Mouse (Mus musculus) hindbrain, embryonic 15.5 days (tissue): ENCODE results near the gene Txndc11. TPM values are rescaled to one million over a fixed set of nuclear protein-coding genes. Genes with fewer than 3 reads are reported as not detected.
A peak's percentile ranks its signal among the peaks of the same experiment; 100 is the strongest.

Experiments used
- ATAC-seq: fragments of 200-750 bp; cut with Nextera tagmentation; 2 replicates; pipeline ENCODE4 v1.8.0; 2017; ENCODE audit warnings: low read depth, moderate number of reproducible peaks, moderate TSS enrichment; ENCODE audit not compliant: low FRiP score
- H3K27ac ChIP-seq: fragments of 300-500 bp; sonication (generic); replicated peaks from 2 replicates; pipeline ENCODE4 v1.5.1; 2015; ENCODE audit warnings: mild to moderate bottlenecking, inconsistent platforms
- H3K27me3 ChIP-seq: fragments of 300-500 bp; sonication (generic); 2 replicates; pipeline ENCODE4 v1.6.1; 2015; ENCODE audit warnings: control low read depth, inconsistent platforms
- H3K36me3 ChIP-seq: fragments of 300-500 bp; sonication (generic); 2 replicates; pipeline ENCODE4 v1.6.1; 2015; ENCODE audit warnings: control low read depth, inconsistent platforms
- H3K4me1 ChIP-seq: fragments of 300-500 bp; sonication (generic); replicated peaks from 2 replicates; pipeline ENCODE4 v1.6.1; 2015; ENCODE audit warnings: control low read depth, inconsistent platforms
- H3K4me2 ChIP-seq: fragments of 300-500 bp; sonication (generic); 2 replicates; pipeline ENCODE4 v1.6.1; 2015; ENCODE audit warnings: moderate library complexity, mild to moderate bottlenecking, inconsistent platforms
- H3K4me3 ChIP-seq: fragments of 300-500 bp; sonication (generic); 2 replicates; pipeline ENCODE4 v1.5.1; 2015; ENCODE audit warnings: mild to moderate bottlenecking, inconsistent platforms
- H3K9ac ChIP-seq: fragments of 300-500 bp; sonication (generic); 2 replicates; pipeline ENCODE4 v1.6.1; 2015; ENCODE audit warnings: inconsistent platforms
- H3K9me3 ChIP-seq: fragments of 300-500 bp; sonication (generic); 2 replicates; pipeline ENCODE4 v1.6.1; 2016; ENCODE audit warnings: control low read depth, inconsistent platforms
- WGBS: fragments of 180-500 bp; shearing (Covaris S2); methylation state at CpG from one replicate; pipeline ENCODE4 v1.1.7; 2015; 5-methylcytosine and 5-hydroxymethylcytosine counted together
- polyA plus RNA-seq: library from polyadenylated mRNA; unstranded; fragments of >200 nt; fragmentation: Nextera tagmentation; extraction: Ambion mirVana; gene quantifications from 2 replicates; pipeline ENCODE4 v1.2.1, GENCODE M21; 2015

Gene Txndc11
- polyA plus RNA-seq, 1 experiment from 2014 or later, result 32.6 TPM

DNA sequence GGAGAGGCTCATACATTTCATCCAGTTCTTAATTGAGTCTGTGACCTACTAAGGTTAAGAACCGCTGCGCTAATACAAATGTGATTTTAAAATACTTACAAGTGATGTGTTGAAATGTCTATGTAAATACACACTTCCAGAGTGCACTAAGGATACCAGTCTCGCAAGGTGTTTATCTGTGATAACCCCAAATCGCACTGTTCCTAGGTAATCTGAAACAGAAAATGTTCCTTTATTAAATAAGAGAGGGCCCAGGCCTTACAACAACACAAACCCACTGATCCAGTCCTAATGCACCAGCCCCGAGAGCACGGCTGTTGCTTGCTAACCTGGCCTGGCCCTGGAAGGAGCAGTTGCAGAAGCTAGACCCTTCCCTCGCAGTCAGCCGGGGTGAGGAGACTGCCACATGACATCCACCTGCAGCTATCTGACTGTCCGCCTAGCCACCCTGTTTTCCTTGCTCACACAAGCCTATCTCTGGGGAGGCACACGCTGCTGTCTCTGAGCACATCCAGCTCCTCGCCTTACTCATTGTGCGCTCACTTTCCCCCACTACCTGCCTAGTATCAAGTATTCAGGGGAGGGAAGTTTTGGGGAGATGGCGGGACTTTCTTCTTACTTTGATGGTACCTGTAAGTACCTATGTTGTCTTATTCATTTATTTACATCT is 40.6 kb downstream of the Txndc11 start:
- Histone ChIP-seq H3K27ac (no peak overlapping the region), H3K9ac (no peak overlapping the region), H3K36me3 (peaks cover 12% of the 10 kb centered on the region), H3K4me3 (no peak overlapping the region), H3K27me3 (no peaks in the 10 kb centered on the region), H3K9me3 (no peaks in the 10 kb centered on the region), H3K4me1 (no peaks in the 10 kb centered on the region), H3K4me2 (no peak overlapping the region)
- ATAC-seq, result no peak
- 93% methylated on average over 13 of the region's 13 CpGs for WGBS

GRCm38 (mm10) chr16:11092523-11092922 is 41.9 kb downstream of the Txndc11 start:
- Histone ChIP-seq H3K36me3 (peaks cover 24% of the 10 kb centered on the region), H3K9ac (no peak overlapping the region), H3K4me2 (no peak overlapping the region), H3K27me3 (no peaks in the 10 kb centered on the region), H3K9me3 (no peaks in the 10 kb centered on the region), H3K27ac (no peak overlapping the region), H3K4me3 (no peak overlapping the region), H3K4me1 (peaks cover 9% of the 10 kb centered on the region)
- ATAC-seq, result no peak
- 80% methylated on average over 3 of the region's 3 CpGs for WGBS

GRCm38 (mm10) chr16:11092061-11092460 is 42.4 kb downstream of the Txndc11 start:
- Histone ChIP-seq H3K36me3 (peaks cover 29% of the 10 kb centered on the region), H3K9me3 (no peaks in the 10 kb centered on the region), H3K4me2 (no peak overlapping the region), H3K4me3 (no peak overlapping the region), H3K27ac (no peak overlapping the region), H3K4me1 (peaks cover 13% of the 10 kb centered on the region), H3K9ac (no peak overlapping the region), H3K27me3 (no peaks in the 10 kb centered on the region)
- ATAC-seq, result no peak
- 72% methylated on average over 4 of the region's 4 CpGs for WGBS

GRCm38 (mm10) chr16:11090836-11091570 is 43.4 kb downstream of the Txndc11 start:
- peaks cover 19% of the 10 kb centered on the region for H3K4me1 ChIP-seq
- no peaks in the 10 kb centered on the region for H3K9me3 ChIP-seq
- no peak overlapping the region for H3K27ac ChIP-seq
- H3K4me2 ChIP-seq, result no peak overlapping the region
- H3K36me3 ChIP-seq, result peaks cover 30% of the 10 kb centered on the region
- no peak overlapping the region for H3K4me3 ChIP-seq
- ATAC-seq, result no peak
- H3K27me3 ChIP-seq, result no peaks in the 10 kb centered on the region
- 84% methylated on average over 10 of the region's 10 CpGs for WGBS
- H3K9ac ChIP-seq, result no peak overlapping the region

GRCm38 (mm10) chr16:11086856-11087588 is 47.4 kb downstream of the Txndc11 start:
- no peaks in the 10 kb centered on the region for H3K27me3 ChIP-seq
- 35% methylated on average over 5 of the region's 5 CpGs for WGBS
- no peaks in the 10 kb centered on the region for H3K9me3 ChIP-seq

GRCm38 (mm10) chr16:11086299-11086698 is 48.2 kb downstream of the Txndc11 start:
- no peak overlapping the region for H3K4me3 ChIP-seq
- ATAC-seq, result no peak
- 95% methylated on average over 3 of the region's 3 CpGs for WGBS
- no peak overlapping the region for H3K9ac ChIP-seq
- H3K36me3 ChIP-seq, result peaks cover 50% of the 10 kb centered on the region
- no peaks in the 10 kb centered on the region for H3K27me3 ChIP-seq
- H3K9me3 ChIP-seq, result no peaks in the 10 kb centered on the region
- H3K4me1 ChIP-seq, result peaks cover 19% of the 10 kb centered on the region
- H3K4me2 ChIP-seq, result no peak overlapping the region
- no peak overlapping the region for H3K27ac ChIP-seq

More at GRCm38 (mm10) chr16:11086856-11087588, 47.4 kb downstream of the Txndc11 start:
- Histone ChIP-seq H3K4me3 (no peak overlapping the region), H3K4me1 (peaks cover 19% of the 10 kb centered on the region), H3K4me2 (no peak overlapping the region), H3K36me3 (peaks cover 50% of the 10 kb centered on the region), H3K9ac (no peak overlapping the region), H3K27ac (peak overlapping the region; percentile 74)
- ATAC-seq, result peak; percentile 79

DNA sequence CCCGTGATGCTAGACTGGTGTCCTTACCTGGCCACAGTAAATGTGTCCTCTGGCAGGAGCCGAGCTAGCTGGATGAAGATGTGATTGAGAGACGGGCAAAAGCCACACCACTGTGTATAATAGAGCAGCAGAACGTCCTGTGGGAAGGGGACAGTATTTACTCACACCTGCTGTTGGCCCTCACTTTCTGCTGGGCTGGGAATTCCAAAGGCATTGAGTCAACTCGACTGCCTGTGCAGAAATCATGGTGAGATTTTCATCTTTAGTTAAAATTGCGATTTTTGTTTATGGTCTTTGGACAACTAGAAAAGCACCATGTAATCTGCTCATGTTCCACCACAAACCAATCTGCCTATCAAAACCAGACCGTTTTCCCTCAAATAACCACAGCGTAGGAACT is 50.3 kb downstream of the Txndc11 start:
- H3K4me2 ChIP-seq, result no peak overlapping the region
- no peaks in the 10 kb centered on the region for H3K27me3 ChIP-seq
- no peak overlapping the region for H3K27ac ChIP-seq
- H3K36me3 ChIP-seq, result peaks cover 48% of the 10 kb centered on the region
- H3K9me3 ChIP-seq, result no peaks in the 10 kb centered on the region
- 94% methylated on average over 8 of the region's 8 CpGs for WGBS
- H3K9ac ChIP-seq, result no peak overlapping the region
- H3K4me3 ChIP-seq, result no peak overlapping the region
- no peak for ATAC-seq
- H3K4me1 ChIP-seq, result peaks cover 19% of the 10 kb centered on the region

DNA sequence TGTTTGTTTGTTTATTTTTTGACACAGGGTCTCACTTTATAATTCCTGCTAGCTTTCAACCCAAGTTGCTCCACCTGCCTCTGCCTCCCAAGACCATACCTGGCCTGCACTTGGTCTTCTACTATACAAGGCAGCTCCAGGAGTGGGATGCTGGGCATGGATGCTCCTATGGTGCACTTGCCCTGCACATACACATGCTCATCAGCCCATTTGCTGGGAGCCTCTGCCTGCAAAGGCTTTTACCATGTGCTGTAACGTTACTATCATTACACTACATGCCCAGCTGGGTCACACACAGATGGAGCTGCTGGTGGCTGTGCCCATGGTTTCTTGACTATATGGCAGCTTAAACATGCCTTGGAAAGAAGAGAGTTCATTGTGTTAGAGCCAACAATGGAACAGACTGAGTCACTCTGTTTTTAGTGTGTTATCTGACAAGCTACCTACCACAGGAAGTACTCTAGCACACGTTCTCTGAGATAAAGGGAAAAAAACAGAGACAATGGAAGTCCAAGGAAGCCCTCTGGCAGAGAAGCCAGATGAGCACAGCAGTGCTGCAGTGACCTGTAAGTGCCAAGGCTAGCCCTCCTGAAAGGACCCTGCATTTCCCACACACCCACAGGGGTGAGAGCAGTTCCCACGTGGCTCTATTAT is 56.1 kb downstream of the Txndc11 start:
- Histone ChIP-seq H3K36me3 (peaks cover 44% of the 10 kb centered on the region), H3K27me3 (no peaks in the 10 kb centered on the region), H3K4me3 (no peak overlapping the region), H3K27ac (no peak overlapping the region), H3K9ac (no peak overlapping the region), H3K9me3 (no peaks in the 10 kb centered on the region), H3K4me1 (peaks cover 15% of the 10 kb centered on the region), H3K4me2 (no peak overlapping the region)
- WGBS, result 77% methylated on average over 3 of the region's 3 CpGs
- ATAC-seq, result no peak

GRCm38 (mm10) chr16:11077601-11078201 is 56.7 kb downstream of the Txndc11 start:
- Histone ChIP-seq H3K4me2 (no peak overlapping the region), H3K36me3 (peaks cover 43% of the 10 kb centered on the region)
- WGBS, result 90% methylated on average over 9 of the region's 9 CpGs

DNA sequence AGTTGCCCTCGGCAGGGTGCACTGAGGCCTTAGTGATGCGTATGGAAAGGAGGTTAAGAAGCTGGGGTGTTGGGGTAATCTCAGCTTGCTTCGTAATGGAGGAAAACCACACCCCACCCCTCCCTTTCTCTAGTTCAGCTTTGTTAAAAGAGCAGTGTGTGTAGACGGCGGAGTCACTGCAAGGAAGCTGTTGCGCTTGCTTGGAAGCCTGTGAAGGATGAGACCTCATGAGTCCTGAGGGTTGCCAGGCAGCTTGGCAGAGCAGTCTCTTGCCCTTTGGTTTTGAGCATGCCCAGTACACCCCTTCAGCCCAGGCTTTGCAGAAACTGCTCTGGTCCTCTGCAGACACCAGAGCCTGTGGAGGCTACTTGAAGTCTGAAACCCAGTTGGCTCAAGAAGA is 61.4 kb downstream of the Txndc11 start:
- WGBS, result 62% methylated on average over 6 of the region's 6 CpGs

More at GRCm38 (mm10) chr16:11077601-11078201, 56.7 kb downstream of the Txndc11 start:
- Histone ChIP-seq H3K27ac (no peak overlapping the region), H3K27me3 (no peaks in the 10 kb centered on the region), H3K9me3 (no peaks in the 10 kb centered on the region), H3K4me1 (peaks cover 21% of the 10 kb centered on the region), H3K4me3 (no peak overlapping the region), H3K9ac (no peak overlapping the region)
- no peak for ATAC-seq

DNA sequence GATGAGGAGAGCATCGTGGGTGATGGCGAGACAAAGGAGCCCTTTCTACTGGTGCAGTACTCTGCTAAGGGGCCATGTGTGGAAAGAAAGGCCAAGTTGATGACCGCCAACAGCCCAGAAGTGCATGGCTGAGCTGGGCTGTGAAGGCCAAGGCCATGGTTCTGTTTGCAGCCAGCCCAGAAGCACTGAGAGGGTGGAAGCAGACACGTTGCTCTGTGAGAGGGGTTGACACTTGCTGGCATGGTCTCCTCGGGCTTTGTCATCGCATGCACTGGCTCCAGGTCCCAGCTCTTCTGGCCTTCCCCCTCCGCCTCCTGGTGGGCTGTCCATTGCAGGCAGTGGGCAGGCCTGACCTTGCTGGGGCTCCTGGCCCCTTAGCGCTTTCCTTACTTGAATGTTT is 62.0 kb downstream of the Txndc11 start:
- H3K4me3 ChIP-seq, result no peak overlapping the region
- WGBS, result 73% methylated on average over 8 of the region's 8 CpGs
- no peaks in the 10 kb centered on the region for H3K9me3 ChIP-seq
- peak overlapping the region; percentile 49; the same call in 1 of the 2 replicates for H3K27ac ChIP-seq
- no peaks in the 10 kb centered on the region for H3K27me3 ChIP-seq
- H3K9ac ChIP-seq, result no peak overlapping the region
- peaks cover 71% of the 10 kb centered on the region for H3K4me1 ChIP-seq
- H3K4me2 ChIP-seq, result no peak overlapping the region
- ATAC-seq, result no peak
- peaks cover 34% of the 10 kb centered on the region for H3K36me3 ChIP-seq

More for the DNA sequence above, 61.4 kb downstream of the Txndc11 start:
- Histone ChIP-seq H3K9ac (no peak overlapping the region), H3K9me3 (no peaks in the 10 kb centered on the region), H3K36me3 (peaks cover 34% of the 10 kb centered on the region), H3K27me3 (no peaks in the 10 kb centered on the region), H3K4me1 (peaks cover 65% of the 10 kb centered on the region), H3K4me2 (no peak overlapping the region), H3K4me3 (no peak overlapping the region), H3K27ac (peak overlapping the region; percentile 49; the same call in 1 of the 2 replicates)
- ATAC-seq, result no peak
